ENCODE assay signal across 8 mouse cellular contexts in the genomic region with DNA sequence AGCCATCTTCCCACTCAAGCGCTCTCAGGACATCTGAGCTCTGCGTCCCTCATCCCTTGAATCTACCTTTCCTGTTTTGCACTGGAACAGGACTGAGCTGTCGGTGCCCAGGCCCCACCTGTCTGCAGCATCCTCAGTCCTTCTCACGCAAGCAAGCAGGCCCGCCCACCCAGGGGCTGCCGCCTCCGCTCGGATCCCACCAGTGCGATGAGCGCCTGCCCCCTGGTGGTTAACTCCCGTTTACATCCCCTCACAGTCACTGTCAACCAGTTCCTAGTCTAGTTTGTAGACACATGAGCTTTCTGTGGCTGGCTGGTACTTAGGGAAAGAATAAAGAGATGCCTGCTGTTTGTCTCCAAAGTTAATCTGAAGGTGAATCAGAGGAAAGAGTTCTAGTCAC. TPM values are rescaled to one million over a fixed set of nuclear protein-coding genes. Genes with fewer than 3 reads are reported as not detected.
DNase-seq lines count a peak whose midpoint lies in the region; TF ChIP-seq lines count a peak whose summit lies in the region.
"Had no signal": no experiment of that assay in that cellular context is flagged by ENCODE, and none has a peak within 500 bp of the region (broad histone marks: within the 10 kb centered on the region; RNA-seq: fewer than 3 reads in every experiment).

No protein-coding gene starts in this region.

- TF ChIP-seq CTCF in lung, adult 2 months (IDR thresholded peaks at IDR 0.05; ENCODE audit: insufficient read depth, low read length) = peak; percentile 59

- no peaks in the 10 kb centered on the region for H3K9me3 ChIP-seq in hindbrain, embryonic 10.5 days
- H3K9me3 ChIP-seq: embryonic facial prominence, embryonic 13.5 days had no signal

- intact Hi-C loops in left cerebral cortex, postnatal 10 days (cut with DNase I) = loop anchor here (5.0 kb wide), 1 partner anchor 43 kb away; a partner anchor contains a TSS

- peaks cover 13% of the 10 kb centered on the region; the same call in 1 of the 2 replicates for H3K4me1 ChIP-seq in lung, adult 2 months (ENCODE audit: control insufficient read depth, insufficient read depth, low read length)
- peaks cover 60% of the 10 kb centered on the region for H3K4me1 ChIP-seq in hindbrain, embryonic 10.5 days (replicated peaks)

- no peaks in the 10 kb centered on the region for H3K27me3 ChIP-seq in hindbrain, embryonic 10.5 days (ENCODE audit: insufficient read depth, poor library complexity, severe bottlenecking)
- no peaks in the 10 kb centered on the region for H3K27me3 ChIP-seq in splenic B cell, adult 2 months (ENCODE audit: control insufficient read depth, insufficient read depth, low read length, poor library complexity, severe bottlenecking)
- H3K27me3 ChIP-seq: embryonic facial prominence, embryonic 13.5 days had no signal

- H3K4me3 ChIP-seq in lung, adult 2 months (replicated peaks; ENCODE audit: extremely low read depth, low read depth, low read length) = no peak overlapping the region
- H3K4me3 ChIP-seq in hindbrain, embryonic 10.5 days = no peak overlapping the region
- H3K4me3 ChIP-seq: embryonic facial prominence, embryonic 13.5 days had no signal

- no peak for DNase-seq in lung, adult 2 months
- no peak for DNase-seq in lung, postnatal 25 days (ENCODE audit: low spot score)
- peak; percentile 85 for DNase-seq in embryo, embryonic 10 days (ENCODE audit: low spot score)
- peak; percentile 70 for DNase-seq in hindbrain, embryonic 10.5 days (ENCODE audit: low spot score)
- peak; percentile 59 to 83 for DNase-seq in left cerebral cortex, postnatal 10 days (ENCODE audit: extremely low spot score in 1 of 2, low spot score in 2 of 2)
- peak; percentile 61 for DNase-seq in mesoderm, embryonic 11.5 days (ENCODE audit: low read depth, low spot score)
- peak; percentile 61 for DNase-seq in splenic B cell, adult 2 months (ENCODE audit: low read depth, low spot score)

- H3K27ac ChIP-seq in hindbrain, embryonic 10.5 days = no peak overlapping the region
- H3K27ac ChIP-seq: embryonic facial prominence, embryonic 13.5 days had no signal

- peaks cover 70% of the 10 kb centered on the region for H3K36me3 ChIP-seq in hindbrain, embryonic 10.5 days
- H3K36me3 ChIP-seq in splenic B cell, adult 2 months (ENCODE audit: control insufficient read depth, insufficient read depth, low read length, poor library complexity, severe bottlenecking) = peaks cover 4% of the 10 kb centered on the region

- no peak for TF ChIP-seq POLR2A in lung, adult 2 months (IDR thresholded peaks at IDR 0.05; ENCODE audit: borderline replicate concordance, extremely low read depth, low read depth, low read length)

- WGBS in lung, adult 2 months = 25% methylated on average over 11 of the region's 11 CpGs
- WGBS in hindbrain, embryonic 10.5 days = 26% methylated on average over 11 of the region's 11 CpGs

RNA-seq across cellular contexts. Expression of a gene that starts 18.9 kb away (rescaled TPM):
- polyA plus RNA-seq in lung, adult 2 months (2012; rRNA removed) = 50.5 and 56.4 TPM in 2 replicates
- 36.5 and 44.1 TPM in 2 replicates for polyA plus RNA-seq in hindbrain, embryonic 10.5 days (2016; fragmentation: Nextera tagmentation; extraction: Ambion mirVana)
- total RNA-seq in left cerebral cortex, postnatal 10 days (2021) = 10 to 100 TPM; 43.0 to 45.3 TPM

RNA-seq across cellular contexts. Expression of a gene that starts 27.0 kb away (rescaled TPM):
- polyA plus RNA-seq in lung, adult 2 months (2012; rRNA removed) = 13.8 and 14.2 TPM in 2 replicates
- 23.2 and 24.5 TPM in 2 replicates for polyA plus RNA-seq in hindbrain, embryonic 10.5 days (2016; fragmentation: Nextera tagmentation; extraction: Ambion mirVana)
- total RNA-seq in left cerebral cortex, postnatal 10 days (2021) = 10 to 100 TPM; 35.2 to 35.4 TPM

RNA-seq across cellular contexts. Expression of a gene that starts 32.6 kb away (rescaled TPM):
- polyA plus RNA-seq in lung, adult 2 months (2012; rRNA removed) = not detected in 2 replicates
- polyA plus RNA-seq in hindbrain, embryonic 10.5 days (2016; fragmentation: Nextera tagmentation; extraction: Ambion mirVana) = not detected in 2 replicates
- under 1 TPM; 0.17 to 0.59 TPM for total RNA-seq in left cerebral cortex, postnatal 10 days (2021)

RNA-seq across cellular contexts. Expression of a gene that starts 42.5 kb away (rescaled TPM):
- 76.7 and 85.5 TPM in 2 replicates for polyA plus RNA-seq in lung, adult 2 months (2012; rRNA removed)
- 60.2 and 66.0 TPM in 2 replicates for polyA plus RNA-seq in hindbrain, embryonic 10.5 days (2016; fragmentation: Nextera tagmentation; extraction: Ambion mirVana)
- 10 to 100 TPM; 41.8 to 42.9 TPM for total RNA-seq in left cerebral cortex, postnatal 10 days (2021)

Comparison
In these comparisons a context has a peak if more than half of its experiments do, and no peak if none do; other contexts are left out.
1. DNase-seq: peak in embryo, embryonic 10 days (single experiment), hindbrain, embryonic 10.5 days (single experiment), left cerebral cortex, postnatal 10 days (2 of 2), mesoderm, embryonic 11.5 days (single experiment) and splenic B cell, adult 2 months (single experiment); none in lung, adult 2 months (single experiment) and lung, postnatal 25 days (single experiment).